Mouse (Mus musculus): ENCODE results near the gene Doc2g. TPM values are rescaled to one million over a fixed set of nuclear protein-coding genes. Genes with fewer than 3 reads are reported as not detected.

The Doc2g gene
- polyA plus RNA-seq, 1 experiment from 2014 or later = not detected

DNA sequence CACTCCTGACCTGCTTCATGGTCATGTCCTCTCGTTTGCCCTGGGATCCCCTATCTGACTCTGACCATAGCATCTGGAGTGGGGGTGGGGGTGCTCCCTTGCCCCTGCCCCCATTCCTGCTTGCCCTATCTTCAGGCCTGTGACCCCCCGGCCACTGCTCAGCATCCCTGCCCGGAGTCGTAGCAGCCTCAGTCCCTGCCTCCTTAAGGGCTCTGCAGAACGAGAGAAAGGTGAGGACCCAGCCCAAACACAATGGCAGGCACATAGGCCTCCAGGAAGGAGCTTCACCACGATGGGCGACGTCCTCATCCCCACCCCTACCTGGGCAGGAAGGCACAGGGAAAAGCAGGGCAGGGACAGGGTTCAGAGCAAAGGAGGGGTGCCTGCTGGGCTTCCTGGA lies 4.8 kb upstream of the Doc2g start:
- H3K27ac ChIP-seq = no peak overlapping the region
- 96% methylated on average over 8 of the region's 8 CpGs for WGBS (ENCODE audit: missing documents)
- H3K4me3 ChIP-seq (ENCODE audit: inconsistent target) = no peak overlapping the region
- H3K79me2 ChIP-seq (ENCODE audit: inconsistent target) = no peaks in the 10 kb centered on the region
- no peaks in the 10 kb centered on the region for H3K36me3 ChIP-seq (ENCODE audit: inconsistent target)

DNA sequence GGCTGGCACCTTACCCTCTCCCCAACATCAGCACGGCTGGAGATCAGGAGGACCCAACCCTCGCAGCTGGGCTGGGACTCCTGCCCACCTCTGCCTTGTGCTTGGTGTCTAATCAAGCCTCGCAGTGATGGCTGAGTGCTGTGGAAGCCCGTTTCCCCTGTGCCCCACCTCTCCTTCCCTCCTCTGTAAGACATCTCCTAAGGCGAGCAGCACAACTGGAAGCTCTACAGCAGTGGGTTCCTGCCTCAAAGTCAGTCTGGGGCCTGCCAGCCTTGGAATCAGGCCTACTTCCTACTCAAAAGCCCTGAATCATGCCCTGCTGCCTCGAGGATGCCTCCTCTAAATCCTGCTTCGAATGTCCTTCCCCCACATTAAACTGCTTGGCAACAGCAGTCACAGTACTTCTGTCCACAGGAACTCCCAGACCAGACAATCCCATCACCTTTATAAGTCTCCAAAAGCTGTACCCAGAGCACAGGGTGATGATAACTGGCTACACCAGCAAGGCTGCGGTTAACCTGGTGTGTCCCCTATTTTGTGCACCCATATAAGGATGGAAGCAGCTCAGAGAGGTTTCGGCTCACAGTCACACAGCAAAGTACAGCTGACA lies 3.9 kb upstream of the Doc2g start:
- H3K27ac ChIP-seq = peak overlapping the region; percentile 70
- no peaks in the 10 kb centered on the region for H3K36me3 ChIP-seq (ENCODE audit: inconsistent target)
- H3K79me2 ChIP-seq (ENCODE audit: inconsistent target) = no peaks in the 10 kb centered on the region
- H3K4me3 ChIP-seq (ENCODE audit: inconsistent target) = no peak overlapping the region; the same call in 1 of the 2 replicates
- whole genome bisulfite sequencing (ENCODE audit: missing documents) = 56% methylated on average over 9 of the region's 9 CpGs

DNA sequence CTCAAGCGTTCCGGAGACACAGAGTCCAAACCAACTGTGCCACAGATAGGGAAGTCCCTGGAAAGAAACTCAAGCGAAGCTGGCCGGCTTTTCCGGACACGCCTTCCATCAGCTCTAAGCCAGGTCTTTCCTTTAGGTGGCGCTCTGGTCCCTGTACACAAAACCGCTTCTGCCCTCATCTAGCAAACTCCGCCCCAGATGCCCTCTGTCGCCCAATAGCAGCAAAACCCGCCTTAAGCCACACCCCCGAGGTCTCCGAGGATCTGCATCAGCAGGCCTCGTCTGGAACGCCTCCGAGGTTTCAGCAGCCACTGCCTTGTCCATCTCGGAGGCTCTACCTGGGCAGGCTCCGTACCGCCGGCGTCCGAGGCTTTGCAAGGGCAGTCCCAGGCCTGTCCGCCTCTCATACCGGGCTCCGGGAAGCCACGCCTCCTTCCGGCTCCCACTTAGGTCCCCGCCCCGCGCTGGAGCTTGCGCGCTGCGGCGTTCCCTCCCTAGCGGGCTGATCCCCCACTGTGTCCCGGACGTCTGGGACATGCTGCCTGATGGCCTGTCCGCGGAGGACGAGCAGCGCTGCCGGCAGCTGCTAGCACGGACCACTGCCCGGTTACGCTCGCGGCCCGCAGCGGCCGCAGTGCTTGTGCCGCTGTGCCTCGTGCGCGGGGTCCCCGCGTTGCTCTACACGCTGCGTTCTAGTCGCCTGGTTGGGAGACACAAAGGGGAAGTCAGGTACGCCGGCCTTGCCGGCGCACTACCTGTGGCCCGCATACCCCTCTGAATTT lies 2.8 kb upstream of the Doc2g start, which contains the start of the genes Nudt8 and Gm49405:
TSS of gene Nudt8 (plus strand) at position 462 of the 782 bp plus-strand sequence.
TSS of gene Gm49405 (plus strand) at position 508 of the 782 bp plus-strand sequence.
- Histone ChIP-seq H3K36me3 (ENCODE audit: inconsistent target) (no peaks in the 10 kb centered on the region), H3K27ac (peak within 1 kb of the TSS; percentile 70), H3K4me3 (ENCODE audit: inconsistent target) (peak within 1 kb of the TSS; percentile 40), H3K79me2 (ENCODE audit: inconsistent target) (no peaks in the 10 kb centered on the region)
- under 1% methylated on average over 51 of the region's 64 CpGs for WGBS (ENCODE audit: missing documents)

DNA sequence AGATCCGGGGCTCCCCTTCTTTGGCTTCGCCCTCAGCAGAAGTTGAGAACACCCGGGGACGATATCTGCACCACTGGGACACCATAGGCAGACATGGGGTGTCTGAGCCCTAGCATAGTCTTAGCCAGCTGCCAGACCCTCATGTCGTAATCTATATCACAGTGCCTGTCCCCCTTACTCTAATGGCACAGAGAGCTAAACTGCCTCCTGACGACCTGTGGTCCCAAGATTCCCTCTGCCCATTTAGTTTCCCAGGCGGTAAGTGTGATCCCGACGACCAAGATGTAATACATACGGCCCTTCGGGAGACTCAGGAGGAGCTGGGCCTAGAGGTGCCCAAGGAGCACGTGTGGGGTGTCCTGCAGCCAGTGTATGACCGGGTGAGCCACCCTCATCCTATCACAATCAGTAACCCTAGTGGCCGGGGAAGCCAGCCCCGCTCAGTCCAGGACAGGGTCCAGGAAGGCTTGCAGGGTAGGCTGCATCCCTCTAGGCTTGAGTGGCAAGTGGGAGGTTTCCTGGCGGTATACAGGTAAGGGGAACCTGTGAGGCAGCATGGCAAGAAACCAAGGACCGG lies 2.1 kb upstream of the Doc2g start:
- peaks cover 2% of the 10 kb centered on the region; the same call in 1 of the 2 replicates for H3K36me3 ChIP-seq (ENCODE audit: inconsistent target)
- WGBS (ENCODE audit: missing documents) = 43% methylated on average over 17 of the region's 17 CpGs
- H3K79me2 ChIP-seq (ENCODE audit: inconsistent target) = no peaks in the 10 kb centered on the region
- no peak overlapping the region for H3K27ac ChIP-seq
- peak overlapping the region; percentile 40 for H3K4me3 ChIP-seq (ENCODE audit: inconsistent target)

DNA sequence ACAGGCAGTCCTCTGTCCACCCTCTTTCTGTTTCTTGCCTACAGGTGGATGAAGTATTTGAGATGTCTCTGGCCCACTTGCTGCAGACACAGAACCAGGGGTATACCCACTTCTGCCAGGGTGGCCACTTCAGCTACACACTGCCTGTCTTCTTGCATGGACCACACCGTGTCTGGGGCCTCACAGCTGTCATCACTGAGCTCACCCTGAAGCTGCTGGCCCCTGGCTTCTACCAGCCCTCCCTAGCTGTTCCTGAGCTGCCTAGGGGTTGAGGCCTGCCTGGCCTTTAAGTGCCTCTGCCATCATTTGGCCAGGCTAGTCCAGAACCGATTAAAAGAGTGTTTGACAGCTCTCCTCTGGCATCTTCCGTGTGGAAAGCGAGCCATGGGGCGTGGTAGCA lies 1.4 kb upstream of the Doc2g start:
- no peak overlapping the region for H3K4me3 ChIP-seq (ENCODE audit: inconsistent target)

DNA sequence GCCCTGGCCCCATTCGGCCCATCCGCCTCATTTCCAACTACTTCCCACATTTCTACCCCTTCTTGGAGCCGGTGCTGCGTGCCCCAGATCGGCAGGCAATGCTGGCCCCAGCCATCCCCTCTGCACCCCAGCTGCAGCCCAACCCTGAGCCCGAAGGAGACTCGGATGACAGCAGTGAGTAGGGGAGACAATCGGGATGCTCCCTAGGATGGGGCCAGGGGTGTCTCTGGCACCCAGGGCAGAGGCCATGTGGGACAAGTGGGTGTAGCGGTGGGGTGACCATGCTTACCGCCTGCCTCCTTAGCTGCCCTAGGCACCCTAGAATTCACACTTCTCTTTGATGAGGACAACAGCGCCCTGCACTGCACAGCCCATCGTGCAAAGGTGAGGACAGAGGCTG lies 528 bp downstream of the Doc2g start:
- Histone ChIP-seq H3K27ac (no peak overlapping the region), H3K79me2 (ENCODE audit: inconsistent target) (no peaks in the 10 kb centered on the region), H3K36me3 (ENCODE audit: inconsistent target) (peaks cover 28% of the 10 kb centered on the region), H3K4me3 (ENCODE audit: inconsistent target) (no peak overlapping the region)
- 87% methylated on average over 12 of the region's 12 CpGs for WGBS (ENCODE audit: missing documents)

More for the DNA sequence above, 1.4 kb upstream of the Doc2g start:
- peaks cover 10% of the 10 kb centered on the region; the same call in 1 of the 2 replicates for H3K36me3 ChIP-seq (ENCODE audit: inconsistent target)
- no peak overlapping the region for H3K27ac ChIP-seq
- 93% methylated on average over 5 of the region's 5 CpGs for WGBS (ENCODE audit: missing documents)
- H3K79me2 ChIP-seq (ENCODE audit: inconsistent target) = no peaks in the 10 kb centered on the region

DNA sequence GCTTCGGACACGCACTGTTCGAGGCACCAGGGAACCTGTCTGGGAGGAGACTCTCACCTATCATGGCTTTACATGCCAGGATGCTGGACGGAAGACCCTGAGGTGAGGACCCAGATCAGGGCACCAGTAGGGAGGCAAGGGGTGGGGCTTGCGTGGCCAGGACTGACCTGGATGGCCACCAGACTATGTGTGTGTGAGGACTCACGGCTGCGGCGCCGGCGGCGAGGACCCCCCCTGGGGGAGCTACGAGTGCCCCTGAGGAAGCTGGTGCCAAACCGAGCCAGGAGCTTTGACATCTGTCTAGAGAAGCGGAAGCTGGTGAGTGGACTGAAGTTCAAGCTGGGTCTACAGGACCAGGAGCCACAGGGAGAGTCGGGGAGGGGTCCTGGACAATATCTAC lies 1.2 kb downstream of the Doc2g start:
- H3K36me3 ChIP-seq (ENCODE audit: inconsistent target) = peaks cover 35% of the 10 kb centered on the region
- whole genome bisulfite sequencing (ENCODE audit: missing documents) = 92% methylated on average over 8 of the region's 15 CpGs

DNA sequence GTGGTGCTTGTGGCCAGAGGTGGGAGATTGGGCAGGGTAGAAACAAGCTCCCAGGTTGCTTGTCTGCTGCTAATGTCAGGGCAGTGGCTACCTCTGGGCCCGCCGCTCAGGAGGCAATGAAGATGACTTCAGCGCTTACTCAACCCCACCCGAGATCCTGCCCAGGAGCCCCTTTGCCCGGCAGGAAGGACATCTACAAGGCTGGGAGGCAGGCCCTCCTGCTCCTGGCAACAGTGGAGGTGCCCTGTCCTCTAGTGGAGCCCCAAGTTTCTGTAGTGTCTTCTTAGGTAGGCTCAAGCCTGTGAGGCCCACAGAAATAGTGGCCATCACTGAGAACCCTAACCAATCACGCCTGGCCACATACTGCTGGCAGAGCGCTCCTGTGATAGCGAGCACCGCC lies 2.0 kb downstream of the Doc2g start:
- Histone ChIP-seq H3K79me2 (ENCODE audit: inconsistent target) (no peaks in the 10 kb centered on the region), H3K4me3 (ENCODE audit: inconsistent target) (no peak overlapping the region), H3K36me3 (ENCODE audit: inconsistent target) (peaks cover 43% of the 10 kb centered on the region), H3K27ac (no peak overlapping the region)
- 94% methylated on average over 9 of the region's 9 CpGs for WGBS (ENCODE audit: missing documents)

More for the DNA sequence above, 1.2 kb downstream of the Doc2g start:
- H3K4me3 ChIP-seq (ENCODE audit: inconsistent target) = no peak overlapping the region
- no peaks in the 10 kb centered on the region for H3K79me2 ChIP-seq (ENCODE audit: inconsistent target)
- H3K27ac ChIP-seq = no peak overlapping the region

DNA sequence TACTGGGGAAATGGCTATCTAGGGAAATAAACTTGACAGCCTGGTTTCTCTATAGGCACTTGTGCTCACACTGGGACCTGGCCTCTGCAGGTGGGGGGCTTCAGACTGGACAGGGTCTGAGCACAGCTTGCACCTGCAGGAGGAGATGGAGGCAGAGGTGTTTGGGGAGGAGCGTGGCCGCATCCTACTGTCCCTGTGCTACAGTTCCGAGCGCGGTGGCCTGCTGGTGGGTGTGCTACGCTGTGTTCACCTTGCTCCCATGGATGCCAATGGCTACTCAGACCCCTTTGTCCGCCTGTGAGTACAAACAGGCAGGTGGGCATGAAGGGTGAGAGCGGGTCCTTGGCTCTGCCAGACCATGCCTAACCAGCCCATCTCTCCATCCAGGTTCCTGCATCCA lies 2.9 kb downstream of the Doc2g start:
- Histone ChIP-seq H3K27ac (no peak overlapping the region), H3K79me2 (ENCODE audit: inconsistent target) (no peaks in the 10 kb centered on the region), H3K36me3 (ENCODE audit: inconsistent target) (peaks cover 44% of the 10 kb centered on the region), H3K4me3 (ENCODE audit: inconsistent target) (no peak overlapping the region)
- 91% methylated on average over 8 of the region's 8 CpGs for WGBS (ENCODE audit: missing documents)

DNA sequence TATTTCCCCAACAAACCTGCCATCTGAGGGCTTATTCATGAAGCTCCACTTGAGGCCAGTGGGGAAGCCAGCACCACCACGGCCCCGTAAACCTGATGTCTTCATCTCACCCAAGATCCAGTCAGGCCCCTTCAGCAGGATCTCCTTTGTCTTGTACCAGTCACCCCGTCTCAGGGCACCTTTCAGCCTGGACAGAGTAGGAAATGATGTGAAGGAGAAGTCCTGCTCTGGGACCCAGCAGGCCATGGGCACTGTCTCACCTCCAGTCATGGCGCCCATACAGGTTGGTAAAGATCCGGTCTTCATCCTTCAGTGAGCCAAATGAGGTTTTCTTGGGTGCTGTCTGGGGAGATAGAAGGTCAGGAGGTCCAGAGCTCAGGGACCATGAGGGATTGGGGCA lies 8.0 kb downstream of the Doc2g start:
- no peak overlapping the region for H3K4me3 ChIP-seq (ENCODE audit: inconsistent target)
- no peak overlapping the region for H3K27ac ChIP-seq
- WGBS (ENCODE audit: missing documents) = 91% methylated on average over 5 of the region's 5 CpGs
- H3K79me2 ChIP-seq (ENCODE audit: inconsistent target) = no peaks in the 10 kb centered on the region; the same call in 1 of the 2 replicates
- H3K36me3 ChIP-seq (ENCODE audit: inconsistent target) = peaks cover 41% of the 10 kb centered on the region

DNA sequence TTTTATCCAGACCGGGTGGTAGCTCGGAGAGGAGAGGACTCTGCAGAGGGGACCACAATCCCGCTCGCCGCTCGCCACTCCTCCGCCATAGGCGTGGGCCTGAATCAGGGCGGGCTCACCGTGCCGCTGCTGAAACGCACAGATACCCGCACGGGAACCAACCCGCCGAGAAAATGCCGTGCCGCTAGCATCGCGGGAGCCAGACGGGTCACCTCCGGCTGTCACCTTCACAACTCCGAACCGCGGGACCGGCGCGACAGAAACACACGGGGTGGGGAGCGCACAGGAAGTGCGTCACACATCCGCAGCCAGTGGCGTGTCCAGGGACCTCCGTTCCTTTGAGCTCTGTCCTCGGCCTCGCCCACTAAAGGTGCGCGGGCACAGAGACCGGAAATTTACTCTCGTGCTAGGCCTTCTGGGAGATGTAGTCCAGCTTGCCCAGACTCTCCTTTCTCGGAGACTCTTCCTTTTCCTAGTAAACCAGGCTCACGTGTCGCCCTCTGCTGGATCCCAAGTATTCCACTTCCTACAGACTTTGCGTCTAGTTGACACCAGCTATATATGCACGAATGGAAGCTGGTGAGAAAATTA lies 9.4 kb downstream of the Doc2g start, which contains the start of gene Ndufv1:
TSS of gene Ndufv1 (minus strand) at position 375 of the 591 bp plus-strand sequence.
- peaks cover 26% of the 10 kb centered on the region for H3K36me3 ChIP-seq (ENCODE audit: inconsistent target)
- no peaks in the 10 kb centered on the region; the same call in 1 of the 2 replicates for H3K79me2 ChIP-seq (ENCODE audit: inconsistent target)
- under 1% methylated on average over 43 of the region's 45 CpGs for WGBS (ENCODE audit: missing documents)
- H3K27ac ChIP-seq = peak within 1 kb of the TSS; percentile 8; the same call in 1 of the 2 replicates
- peak within 1 kb of the TSS; percentile 80 for H3K4me3 ChIP-seq (ENCODE audit: inconsistent target)

DNA sequence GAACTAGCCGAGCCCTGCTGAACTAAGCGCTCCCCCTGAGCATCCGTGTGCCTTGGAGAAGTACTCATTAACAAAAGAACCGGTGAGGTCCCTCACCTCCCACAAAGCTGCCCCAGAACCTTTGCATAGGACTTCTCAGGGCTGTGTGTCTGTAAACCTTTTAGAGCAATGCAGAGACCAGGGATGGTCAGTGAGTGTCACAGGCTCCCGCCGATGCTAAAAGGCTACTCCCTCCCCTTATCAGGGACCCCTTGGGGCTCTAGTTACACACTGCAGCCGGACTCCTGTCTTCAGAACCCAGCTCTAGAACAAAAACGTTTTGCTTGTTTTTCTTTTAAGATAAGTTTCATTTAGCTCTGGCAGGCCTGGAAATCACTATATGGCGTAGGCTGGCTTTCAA lies 10.0 kb downstream of the Doc2g start:
- 33% methylated on average over 9 of the region's 9 CpGs for WGBS (ENCODE audit: missing documents)
- Histone ChIP-seq H3K4me3 (ENCODE audit: inconsistent target) (peak overlapping the region; percentile 80), H3K36me3 (ENCODE audit: inconsistent target) (peaks cover 21% of the 10 kb centered on the region), H3K79me2 (ENCODE audit: inconsistent target) (no peaks in the 10 kb centered on the region; the same call in 1 of the 2 replicates), H3K27ac (no peak overlapping the region; the same call in 1 of the 2 replicates)

DNA sequence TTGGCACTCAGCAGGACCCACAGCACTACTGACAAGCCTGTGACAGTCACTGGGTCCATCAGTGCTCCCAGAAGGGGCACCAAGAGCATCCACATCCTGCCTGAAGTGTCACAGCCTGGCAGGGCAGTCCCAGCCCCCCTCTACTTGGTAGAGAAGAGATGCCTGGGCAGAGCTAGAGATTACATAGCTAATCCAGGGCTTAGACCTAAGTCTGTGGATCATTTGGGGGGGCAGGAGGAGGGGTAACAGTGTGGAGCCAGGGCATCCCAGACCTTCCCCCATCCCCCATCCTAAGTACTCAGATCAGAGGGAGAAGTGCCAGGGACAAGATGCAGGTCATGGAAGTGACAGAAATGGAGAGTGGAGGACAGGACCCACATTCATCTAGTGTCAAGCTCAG lies 11.7 kb downstream of the Doc2g start:
- Histone ChIP-seq H3K79me2 (ENCODE audit: inconsistent target) (no peaks in the 10 kb centered on the region; the same call in 1 of the 2 replicates), H3K27ac (no peak overlapping the region), H3K4me3 (ENCODE audit: inconsistent target) (no peak overlapping the region), H3K36me3 (ENCODE audit: inconsistent target) (peaks cover 3% of the 10 kb centered on the region; the same call in 1 of the 2 replicates)

DNA sequence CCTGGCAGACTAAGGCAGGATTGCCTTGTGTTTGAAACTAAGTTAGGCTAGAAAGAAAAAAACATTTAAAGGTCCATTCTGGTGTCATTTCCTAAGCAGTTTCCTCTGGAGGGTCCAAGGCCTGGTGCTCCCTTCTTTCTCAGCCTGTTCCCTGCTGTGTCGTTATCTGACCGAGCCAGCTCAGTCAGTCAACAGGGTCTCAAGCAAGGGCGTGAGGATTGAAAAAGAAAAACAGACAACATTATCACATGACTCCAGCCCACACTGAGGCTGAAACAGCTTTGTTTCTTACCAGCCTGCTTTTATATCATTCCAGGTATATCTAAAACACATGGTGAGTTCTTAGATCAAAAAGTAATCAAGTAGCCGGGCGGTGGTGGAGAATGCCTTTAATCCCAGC lies 12.5 kb downstream of the Doc2g start:
- Histone ChIP-seq H3K4me3 (ENCODE audit: inconsistent target) (no peak overlapping the region), H3K27ac (no peak overlapping the region), H3K36me3 (ENCODE audit: inconsistent target) (no peaks in the 10 kb centered on the region), H3K79me2 (ENCODE audit: inconsistent target) (no peaks in the 10 kb centered on the region; the same call in 1 of the 2 replicates)
- 97% methylated on average over 3 of the region's 5 CpGs for WGBS (ENCODE audit: missing documents)
